Mouse (Mus musculus) adrenal gland, adult 2 months (tissue): ENCODE data around the gene Slc22a8. TPM values are rescaled to one million over a fixed set of nuclear protein-coding genes. Genes with fewer than 3 reads are reported as not detected.
A peak's percentile ranks its signal among the peaks of the same experiment; 100 is the strongest.

Experiments
- DNase-seq: peaks from one replicate; pipeline ENCODE4 v3.0.0; 2021
- long read RNA-seq: library from polyadenylated mRNA; stranded (forward); transcript quantifications from one replicate; pipeline ENCODE4 v2.0.0, GENCODE M21; 2021
- polyA plus RNA-seq: library from polyadenylated mRNA; depleted of rRNA; stranded (reverse); fragments of >200 nt; gene quantifications from 2 replicates; pipeline ENCODE4 v1.2.3, GENCODE M21; 2012; rRNA removed
- total RNA-seq, 2 experiments: library from RNA; stranded (reverse); gene quantifications; 2 replicates each; pipeline ENCODE4 v1.2.3; 2021

Slc22a8 gene
- total RNA-seq (under 1 TPM; 0.17 to 0.31 TPM), polyA plus RNA-seq (0.27 and 0.34 TPM in 2 replicates)
- long read RNA-seq: 0 reads

DNA sequence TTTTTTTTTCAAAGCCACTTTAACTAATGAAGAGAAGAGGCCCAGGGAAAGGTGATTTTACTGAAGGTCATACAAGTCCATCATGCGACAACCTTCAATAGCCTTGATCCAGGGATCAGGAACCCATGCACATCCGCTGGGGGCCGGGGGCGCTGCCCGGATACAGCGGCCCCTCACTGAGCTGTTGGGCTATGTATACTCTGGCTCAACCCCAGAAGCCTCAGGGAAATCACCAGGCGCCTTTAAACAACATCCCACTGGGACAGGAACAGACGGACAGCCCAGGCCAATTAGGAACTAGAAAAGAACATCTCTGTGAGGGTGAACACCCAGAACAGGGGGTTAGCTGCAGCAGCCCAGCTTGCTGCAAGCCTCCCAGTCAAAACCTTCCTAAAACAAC lies at the start of gene Slc22a8:
Gene Slc22a8 (plus strand): TSS at position 301 of the 400 bp plus-strand sequence.
- no peak for DNase-seq

DNA sequence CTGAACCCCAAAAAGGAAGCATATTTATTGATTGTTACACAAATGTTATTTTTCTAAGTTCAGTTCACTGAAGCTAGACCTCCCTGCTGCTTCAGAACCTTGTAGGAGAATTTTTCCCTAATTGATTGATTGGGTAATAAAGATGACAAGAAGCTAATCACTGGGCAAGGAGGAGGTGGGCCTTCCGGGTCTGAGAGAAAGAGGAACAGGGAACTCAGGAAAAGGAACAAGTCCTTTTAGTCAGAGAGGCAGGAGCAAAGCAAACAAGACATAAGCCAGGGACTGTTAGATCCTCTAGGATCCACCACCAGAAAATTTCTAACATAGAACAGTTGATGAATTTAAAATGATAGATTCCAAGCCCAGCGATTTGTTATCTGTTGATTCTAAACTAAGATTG lies 32.2 kb upstream of the Slc22a8 start:
- no peak for DNase-seq

GRCm38 (mm10) chr19:8564021-8564420 lies 27.0 kb upstream of the Slc22a8 start:
- DNase-seq: no peak

DNA sequence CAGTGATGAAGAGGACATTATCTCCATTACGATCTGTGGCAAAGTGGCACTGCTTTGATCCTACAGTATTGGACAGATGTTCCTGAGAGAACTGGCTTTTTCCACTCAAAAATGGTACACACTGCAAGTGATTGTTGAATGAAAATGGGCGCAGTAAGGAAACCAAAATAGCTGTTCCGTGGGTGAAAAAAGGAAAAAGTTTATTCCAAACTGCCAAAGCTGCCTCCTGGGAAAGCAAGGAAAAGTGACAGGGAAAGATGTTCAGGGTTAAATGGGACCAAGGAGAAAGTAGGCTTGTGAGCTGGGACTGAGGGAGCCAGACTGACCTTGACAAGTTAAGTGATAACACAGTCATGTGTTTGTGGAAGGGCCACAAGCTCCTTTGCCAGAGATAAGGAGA lies 26.6 kb upstream of the Slc22a8 start:
- DNase-seq: no peak

- no peak for DNase-seq
Observed at GRCm38 (mm10) chr19:8565262-8565661, 25.8 kb upstream of the Slc22a8 start.

DNA sequence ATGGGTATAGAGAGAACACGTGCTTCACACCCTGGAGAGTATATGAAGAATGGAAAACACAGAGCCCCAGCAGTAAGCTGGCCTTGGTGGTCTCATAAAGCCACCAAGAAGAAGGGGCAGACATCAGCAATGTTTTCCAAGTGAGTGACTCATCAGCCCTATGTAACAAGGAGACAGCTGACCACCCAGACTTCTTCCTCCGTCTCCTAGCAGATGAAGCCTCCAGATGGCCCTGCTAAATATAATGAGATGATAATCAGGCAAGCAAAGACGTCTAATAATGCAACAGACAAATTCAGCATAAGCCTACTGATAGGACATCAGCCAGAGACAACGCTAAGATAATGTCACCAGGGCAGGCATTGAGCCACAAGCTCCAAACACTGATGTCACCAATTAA lies 25.1 kb upstream of the Slc22a8 start:
- no peak for DNase-seq

DNA sequence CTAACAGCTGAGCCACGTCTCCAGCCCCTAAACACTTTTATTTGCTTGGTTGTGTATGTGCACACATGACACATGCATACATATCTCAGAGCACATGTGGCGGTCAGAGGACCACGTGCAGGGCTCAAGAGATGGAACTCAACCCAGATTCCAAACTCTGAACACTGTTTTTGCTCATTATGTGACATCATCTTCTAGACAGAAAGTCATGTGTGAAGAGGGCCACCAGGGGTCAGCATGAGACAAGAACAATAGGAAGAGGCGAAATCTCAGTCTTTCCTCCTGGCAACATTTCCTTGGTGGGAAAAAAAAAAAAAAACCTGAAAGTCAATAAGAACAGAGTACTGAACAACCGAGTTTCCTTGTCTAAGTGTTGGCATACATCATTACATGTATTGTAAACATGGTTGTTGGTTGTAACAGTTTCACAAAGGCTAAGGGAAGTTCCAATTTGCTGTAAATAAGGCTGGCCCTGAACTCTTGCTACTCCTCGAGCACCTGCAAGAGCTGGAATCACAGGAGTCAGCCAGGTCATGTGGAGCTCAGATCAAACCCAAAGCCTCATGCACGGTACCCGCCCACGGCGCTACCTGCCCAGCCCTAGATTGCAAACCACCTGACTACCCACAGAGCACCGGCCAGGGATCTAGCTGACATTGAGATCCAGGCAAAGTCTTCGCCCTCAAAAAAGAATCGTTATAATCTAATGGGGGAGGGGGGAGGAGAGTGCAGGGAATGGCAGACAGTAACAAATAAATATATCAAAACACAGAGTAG lies 23.8 kb upstream of the Slc22a8 start:
- DNase-seq: peak; percentile 20

GRCm38 (mm10) chr19:8569453-8569863 lies 21.6 kb upstream of the Slc22a8 start:
- no peak for DNase-seq

GRCm38 (mm10) chr19:8570341-8571040 lies 20.6 kb upstream of the Slc22a8 start:
- DNase-seq: no peak

DNA sequence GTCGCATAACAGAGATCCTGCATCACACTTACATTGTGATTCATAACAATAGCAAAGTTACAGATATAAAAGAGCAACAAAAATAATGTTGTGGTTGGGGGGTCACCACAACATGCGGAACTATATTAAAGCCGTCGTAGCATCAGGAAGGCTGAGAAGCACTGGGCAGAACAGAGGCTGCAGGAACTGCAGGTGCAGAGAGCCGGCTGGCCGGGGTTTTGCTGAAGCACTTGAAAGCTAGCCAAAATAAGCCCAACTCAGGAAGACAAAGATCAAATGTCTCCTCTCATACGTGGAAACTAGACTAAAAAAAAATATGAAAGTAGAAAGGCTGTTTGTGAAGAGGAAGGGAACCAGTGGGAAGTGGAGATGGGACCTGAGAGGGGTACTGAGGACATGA lies 19.3 kb upstream of the Slc22a8 start:
- DNase-seq: no peak

DNA sequence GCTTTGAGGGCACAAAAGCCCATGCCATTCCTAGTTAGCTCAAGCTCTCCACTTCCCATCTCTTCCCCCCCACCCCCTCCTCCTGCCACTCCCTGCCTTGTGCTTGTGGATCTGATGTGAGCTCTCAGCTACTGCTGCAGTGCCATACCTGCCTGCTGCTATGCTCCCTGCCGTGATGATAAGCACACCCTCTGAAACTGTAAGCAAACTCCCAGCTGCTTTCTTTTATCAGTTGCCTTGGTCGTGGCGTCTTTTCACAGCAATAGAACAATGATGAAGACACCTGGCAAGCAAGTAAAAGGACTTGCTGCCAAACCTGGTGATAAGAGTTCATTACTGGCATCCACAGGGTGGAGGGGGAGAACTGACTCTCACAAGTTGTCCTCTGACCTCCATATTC lies 18.6 kb upstream of the Slc22a8 start:
- no peak for DNase-seq

DNA sequence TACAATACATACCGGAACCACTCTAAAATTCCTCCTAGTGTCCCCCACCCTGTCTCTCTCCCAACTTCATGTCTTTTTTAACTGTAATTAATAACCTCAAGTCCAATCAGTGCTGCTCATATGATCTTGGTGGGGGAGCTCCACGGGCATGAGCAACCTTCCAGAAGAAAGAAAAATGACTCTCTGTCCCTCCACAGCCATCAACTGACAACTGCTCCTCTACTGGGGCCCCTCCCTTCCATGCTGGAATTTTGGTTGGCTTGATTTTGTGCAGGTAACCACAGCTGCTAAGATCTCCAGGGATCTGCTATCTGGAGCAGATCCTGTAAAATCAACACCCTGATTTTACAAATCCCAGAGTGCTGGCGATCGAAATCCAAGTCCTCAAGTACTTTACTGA lies 13.6 kb upstream of the Slc22a8 start:
- no peak for DNase-seq

DNA sequence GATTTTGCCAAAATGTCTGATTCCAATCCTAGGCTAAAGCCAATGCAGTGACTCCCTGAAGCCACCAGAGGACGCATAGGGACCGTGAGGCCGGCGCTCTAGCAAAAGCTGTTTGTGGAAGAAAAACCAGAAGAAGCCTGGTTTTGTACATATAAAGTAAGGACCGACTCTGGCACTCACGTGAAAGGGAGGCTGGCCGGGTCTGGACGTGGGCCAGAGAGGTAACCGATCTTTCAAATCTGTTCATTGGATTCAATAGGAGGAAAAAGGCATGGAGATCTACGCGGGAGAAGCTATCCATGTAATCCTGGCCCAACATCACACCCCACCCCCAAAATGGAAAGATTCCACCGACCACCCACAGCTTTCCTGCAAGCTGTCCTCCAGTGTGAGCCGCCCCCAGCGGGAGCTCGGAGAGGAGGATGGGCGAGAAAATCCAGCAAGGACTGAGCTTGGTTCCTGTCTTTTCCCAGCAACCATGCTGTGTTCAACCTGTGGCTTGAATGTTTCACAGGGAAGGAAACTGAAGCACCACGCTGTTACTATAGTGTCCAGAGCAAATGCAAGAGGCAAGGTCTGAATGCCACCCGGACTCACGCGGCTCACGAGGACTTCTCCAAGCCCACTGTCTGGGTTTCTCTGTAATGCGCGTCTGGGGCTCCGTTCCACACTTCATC lies 12.6 kb upstream of the Slc22a8 start:
- peak; percentile 47 for DNase-seq

GRCm38 (mm10) chr19:8578970-8579342 lies 12.1 kb upstream of the Slc22a8 start:
- no peak for DNase-seq

DNA sequence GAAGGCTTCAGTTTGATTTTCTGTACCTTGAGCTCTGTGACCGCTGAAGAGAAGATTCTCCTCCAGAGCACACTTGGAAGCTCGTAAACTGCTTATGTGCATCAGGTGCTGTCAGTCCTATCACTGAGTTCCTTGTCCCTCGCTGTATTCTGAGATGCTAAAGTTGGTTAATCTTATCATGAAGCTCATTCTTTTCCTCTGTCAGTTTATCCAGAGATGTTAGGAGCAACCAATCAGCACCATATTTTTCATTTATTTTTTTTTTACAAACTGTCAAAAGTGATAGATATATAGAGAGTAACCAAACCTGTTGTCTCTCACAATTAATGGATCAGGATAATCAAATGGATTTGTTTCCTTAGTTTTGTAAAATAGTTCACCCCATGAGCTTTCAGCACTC lies 5.8 kb upstream of the Slc22a8 start:
- no peak for DNase-seq

DNA sequence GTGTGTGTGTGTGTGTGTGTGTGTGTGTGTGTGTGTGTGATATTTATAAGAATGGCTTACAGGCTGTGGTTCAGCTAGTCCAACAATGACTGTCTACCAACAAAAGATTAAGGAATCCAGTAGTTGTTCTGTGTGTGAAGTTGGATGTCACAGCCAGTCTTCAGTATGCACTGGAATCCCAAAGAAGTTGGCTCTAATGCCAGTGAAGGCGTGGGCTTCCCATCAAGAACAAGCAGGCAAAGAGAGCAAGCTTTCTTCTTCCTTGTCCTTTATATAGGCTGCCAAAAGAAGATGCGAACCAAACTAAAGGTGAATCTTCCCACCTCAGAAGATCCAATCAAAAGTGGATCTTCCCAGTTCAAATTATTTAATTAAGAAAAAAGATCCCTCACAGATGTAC lies 5.2 kb upstream of the Slc22a8 start:
- no peak for DNase-seq

- DNase-seq: no peak
Observed at GRCm38 (mm10) chr19:8586350-8586749, 4.7 kb upstream of the Slc22a8 start.

DNA sequence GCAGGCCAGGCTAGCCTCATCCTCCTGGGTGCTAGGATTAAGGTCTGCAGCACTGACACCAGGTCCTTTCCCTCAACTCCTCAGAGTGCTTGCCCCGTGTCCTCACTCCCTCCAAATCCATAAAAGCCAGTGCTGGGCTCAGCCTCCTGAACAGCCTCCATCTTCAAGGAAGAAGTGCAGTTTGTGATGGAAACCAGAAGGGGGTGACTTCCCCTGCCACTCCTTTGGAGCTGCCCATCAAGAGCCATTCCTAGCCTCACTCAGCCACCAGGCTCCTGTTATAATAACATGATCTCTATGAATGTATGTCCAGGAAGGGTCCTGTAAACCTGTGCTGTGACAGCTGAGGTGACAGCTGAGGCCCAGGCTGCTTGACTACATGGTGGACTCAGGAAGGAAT lies 3.7 kb upstream of the Slc22a8 start:
- DNase-seq: no peak

DNA sequence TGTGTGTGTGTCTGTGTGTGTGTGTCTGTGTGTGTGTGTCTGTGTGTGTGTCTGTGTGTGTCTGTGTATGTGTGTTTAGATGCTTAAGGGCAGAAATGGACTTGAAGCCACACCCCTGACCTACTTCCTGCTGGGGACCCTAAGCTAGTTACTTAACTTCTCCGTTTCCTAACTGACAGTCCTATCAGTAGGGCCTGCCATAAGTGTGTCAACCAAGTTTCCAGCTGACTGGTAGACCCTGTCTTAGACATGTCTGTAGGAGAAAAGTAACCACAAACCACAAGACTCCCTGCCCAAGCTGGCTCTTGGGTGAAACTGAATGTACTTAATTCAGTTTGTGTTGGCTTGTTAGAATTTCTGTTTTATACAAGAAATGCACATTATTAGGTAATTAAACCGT lies 1.1 kb downstream of the Slc22a8 start:
- no peak for DNase-seq

GRCm38 (mm10) chr19:8592873-8593408 lies 1.9 kb downstream of the Slc22a8 start:
- no peak for DNase-seq

- no peak for DNase-seq
Observed at GRCm38 (mm10) chr19:8593833-8594232, 2.8 kb downstream of the Slc22a8 start.

DNA sequence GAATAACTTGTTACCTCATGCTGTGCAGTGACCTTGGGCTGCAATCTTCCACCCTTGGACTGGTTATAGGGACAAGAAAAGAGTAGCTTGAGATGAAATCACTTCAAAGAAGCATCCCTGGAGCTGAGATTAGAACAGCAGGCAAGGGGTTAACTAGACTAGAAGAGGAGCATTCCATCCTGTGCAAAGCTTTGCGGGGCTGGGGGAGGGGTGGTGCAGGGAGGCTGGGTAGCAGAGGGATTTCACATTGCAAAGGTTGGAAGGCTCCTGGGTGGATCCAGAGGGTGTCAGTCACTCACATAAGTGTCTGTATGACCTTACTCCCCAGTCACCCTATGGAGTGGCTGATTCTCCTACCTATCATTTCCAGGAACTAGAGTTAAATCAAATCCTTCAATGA lies 3.5 kb downstream of the Slc22a8 start:
- DNase-seq: no peak

GRCm38 (mm10) chr19:8597269-8597668 lies 6.2 kb downstream of the Slc22a8 start:
- no peak for DNase-seq
